Mouse (Mus musculus) neural tube, embryonic 14.5 days (tissue): ENCODE measurements at regions not wholly inside any gene's neighbourhood (a gene's known extent, or its start where the extent isn't known, plus 50 kb on each side); places are given as distances from the start of the nearest gene placed in this dataset.

Experiments used
- ATAC-seq: fragments of 200-750 bp; cut with Nextera tagmentation; 2 replicates; pipeline ENCODE4 v1.8.0; 2017; ENCODE audit warnings: low read depth, mild to moderate bottlenecking, moderate TSS enrichment, moderate library complexity
- H3K27ac ChIP-seq: fragments of 300-500 bp; sonication (generic); 2 replicates; pipeline ENCODE4 v1.5.1; 2014; ENCODE audit warnings: low read depth, mild to moderate bottlenecking, control low read depth, low read length, moderate library complexity, mixed read lengths
- H3K27me3 ChIP-seq: fragments of 300-500 bp; sonication (generic); 2 replicates; pipeline ENCODE4 v1.6.1; 2014; ENCODE audit warnings: low read length; ENCODE audit not compliant: control insufficient read depth, insufficient read depth
- H3K36me3 ChIP-seq: fragments of 300-500 bp; sonication (generic); 2 replicates; pipeline ENCODE4 v1.6.1; 2014; ENCODE audit warnings: low read length, mixed read lengths; ENCODE audit not compliant: control insufficient read depth, insufficient read depth
- H3K4me1 ChIP-seq: fragments of 300-500 bp; sonication (generic); 2 replicates; pipeline ENCODE4 v1.6.1; 2014; ENCODE audit warnings: low read length; ENCODE audit not compliant: control insufficient read depth, insufficient read depth
- H3K4me2 ChIP-seq: fragments of 300-500 bp; sonication (generic); 2 replicates; pipeline ENCODE4 v1.6.1; 2014; ENCODE audit warnings: mild to moderate bottlenecking, low read depth, low read length, control low read depth
- H3K4me3 ChIP-seq: fragments of 300-500 bp; sonication (generic); 2 replicates; pipeline ENCODE4 v1.5.1; 2014; ENCODE audit warnings: low read depth, low read length, control low read depth, mixed read lengths
- H3K9ac ChIP-seq: fragments of 300-500 bp; sonication (generic); replicated peaks from 2 replicates; pipeline ENCODE4 v1.6.1; 2014; ENCODE audit warnings: low read depth, mild to moderate bottlenecking, control low read depth, low read length, mixed read lengths
- H3K9me3 ChIP-seq: fragments of 300-500 bp; sonication (generic); 2 replicates; pipeline ENCODE4 v1.6.1; 2016; ENCODE audit warnings: low read length; ENCODE audit not compliant: control insufficient read depth
- WGBS: fragments of 180-500 bp; shearing (Covaris S2); extraction: QIAGEN DNeasy Blood & Tissue Kit; methylation state at CpG from one replicate; pipeline ENCODE4 v1.1.7; 2014; 5-methylcytosine and 5-hydroxymethylcytosine counted together

DNA sequence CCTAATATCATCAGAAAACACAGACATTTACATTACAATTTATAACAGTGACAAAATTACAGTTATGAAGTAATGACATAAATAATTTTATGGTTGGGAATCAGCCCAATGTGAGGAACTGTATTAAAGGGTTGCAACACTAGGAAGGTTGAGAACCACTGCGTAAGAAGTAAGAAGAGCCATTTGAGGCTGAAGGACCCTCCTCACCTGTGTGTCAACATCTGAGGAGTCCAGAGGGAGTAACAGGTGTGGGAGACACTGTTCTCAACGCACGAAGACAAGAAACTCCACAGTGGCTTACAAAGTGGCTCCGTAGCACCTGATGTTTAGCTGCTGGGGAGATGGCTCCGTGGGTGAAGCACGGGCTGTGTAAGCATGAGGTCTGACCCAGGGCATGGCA, 88.5 kb upstream of the Ercc6l2 start:
- 90% methylated on average over 6 of the region's 6 CpGs for WGBS
- ATAC-seq, result no peak
- H3K9me3 ChIP-seq, result no peaks in the 10 kb centered on the region

DNA sequence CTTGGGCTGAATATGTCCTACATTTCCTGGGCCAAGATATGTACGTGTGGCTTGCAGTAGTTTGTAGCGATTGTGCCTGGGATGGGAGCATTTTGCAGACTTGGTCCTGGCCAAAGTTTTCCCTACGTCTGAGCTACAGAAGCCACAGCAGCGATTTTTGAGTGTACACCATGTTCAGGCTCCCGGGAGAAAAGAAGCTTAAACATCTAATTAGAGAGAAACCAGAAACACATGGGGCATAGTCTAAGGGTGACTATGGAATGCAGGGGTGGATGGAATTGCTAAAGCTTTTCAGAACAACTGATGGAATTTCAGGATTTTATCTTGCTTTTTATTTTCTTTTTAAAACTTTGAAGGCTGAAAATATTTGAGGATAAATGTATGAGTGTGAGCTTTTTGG, 79.3 kb upstream of the Ercc6l2 start:
- no peaks in the 10 kb centered on the region for H3K36me3 ChIP-seq
- no peak for ATAC-seq
- 81% methylated on average over 5 of the region's 5 CpGs for WGBS
- no peaks in the 10 kb centered on the region for H3K4me1 ChIP-seq
- no peaks in the 10 kb centered on the region for H3K9me3 ChIP-seq
- no peak overlapping the region for H3K9ac ChIP-seq
- no peak overlapping the region for H3K27ac ChIP-seq
- no peaks in the 10 kb centered on the region for H3K27me3 ChIP-seq
- no peak overlapping the region for H3K4me3 ChIP-seq
- no peak overlapping the region for H3K4me2 ChIP-seq

More for the DNA sequence above, 88.5 kb upstream of the Ercc6l2 start:
- Histone ChIP-seq H3K4me3 (no peak overlapping the region), H3K4me1 (no peaks in the 10 kb centered on the region), H3K36me3 (no peaks in the 10 kb centered on the region), H3K9ac (no peak overlapping the region), H3K4me2 (no peak overlapping the region), H3K27ac (no peak overlapping the region), H3K27me3 (no peaks in the 10 kb centered on the region)

DNA sequence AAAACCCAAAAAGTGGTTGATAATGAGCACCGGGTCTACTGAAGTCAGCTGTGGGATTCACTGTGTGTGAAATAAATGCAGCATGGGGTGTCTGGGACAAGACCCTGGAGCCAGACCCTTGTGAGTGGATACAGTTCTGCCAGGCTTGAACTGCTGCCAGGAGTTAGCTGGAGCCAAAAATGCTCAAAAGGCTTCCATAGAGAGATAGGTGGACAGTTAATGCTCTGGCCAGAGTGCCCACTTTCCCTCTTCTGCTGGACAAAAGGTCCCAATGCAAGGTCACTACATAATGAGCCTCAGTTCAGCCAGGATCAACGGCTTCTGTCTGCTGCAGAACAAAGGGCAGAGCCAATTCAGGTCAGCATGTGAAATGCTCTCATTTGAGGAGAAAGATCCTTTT, 73.2 kb upstream of the Ercc6l2 start:
- no peak overlapping the region for H3K9ac ChIP-seq
- ATAC-seq, result no peak

DNA sequence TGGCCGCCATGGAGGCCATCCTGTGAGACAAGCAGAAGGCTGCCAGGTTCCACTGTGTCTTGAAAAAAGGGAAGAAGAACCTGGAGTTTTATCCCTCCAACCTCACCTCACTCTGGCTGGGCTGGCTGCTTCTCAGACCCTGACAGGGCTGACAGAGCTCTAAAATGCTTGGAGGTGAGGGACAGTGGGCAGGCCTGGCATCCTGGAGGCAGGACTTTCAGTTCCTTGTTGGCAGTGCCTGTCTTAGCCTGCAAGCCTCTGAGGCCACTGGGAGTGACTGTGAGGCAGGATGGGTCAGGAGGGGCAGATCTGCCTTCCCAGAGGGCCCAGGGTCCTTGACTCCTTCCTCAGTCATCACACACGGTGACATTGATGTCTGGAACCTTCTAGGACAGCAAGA, 66.3 kb upstream of the Ercc6l2 start:
- ATAC-seq, result no peak
- H3K4me3 ChIP-seq, result no peak overlapping the region
- H3K9me3 ChIP-seq, result no peaks in the 10 kb centered on the region
- H3K27ac ChIP-seq, result no peak overlapping the region
- no peaks in the 10 kb centered on the region for H3K27me3 ChIP-seq
- H3K36me3 ChIP-seq, result no peaks in the 10 kb centered on the region
- H3K4me1 ChIP-seq, result no peaks in the 10 kb centered on the region
- H3K9ac ChIP-seq, result no peak overlapping the region
- no peak overlapping the region for H3K4me2 ChIP-seq
- 85% methylated on average over 2 of the region's 2 CpGs for WGBS

More for the DNA sequence above, 73.2 kb upstream of the Ercc6l2 start:
- 41% methylated on average over 2 of the region's 2 CpGs for WGBS
- H3K27ac ChIP-seq, result no peak overlapping the region
- H3K4me3 ChIP-seq, result no peak overlapping the region
- H3K27me3 ChIP-seq, result no peaks in the 10 kb centered on the region
- no peaks in the 10 kb centered on the region for H3K36me3 ChIP-seq
- H3K4me1 ChIP-seq, result no peaks in the 10 kb centered on the region
- H3K4me2 ChIP-seq, result no peak overlapping the region
- H3K9me3 ChIP-seq, result no peaks in the 10 kb centered on the region

DNA sequence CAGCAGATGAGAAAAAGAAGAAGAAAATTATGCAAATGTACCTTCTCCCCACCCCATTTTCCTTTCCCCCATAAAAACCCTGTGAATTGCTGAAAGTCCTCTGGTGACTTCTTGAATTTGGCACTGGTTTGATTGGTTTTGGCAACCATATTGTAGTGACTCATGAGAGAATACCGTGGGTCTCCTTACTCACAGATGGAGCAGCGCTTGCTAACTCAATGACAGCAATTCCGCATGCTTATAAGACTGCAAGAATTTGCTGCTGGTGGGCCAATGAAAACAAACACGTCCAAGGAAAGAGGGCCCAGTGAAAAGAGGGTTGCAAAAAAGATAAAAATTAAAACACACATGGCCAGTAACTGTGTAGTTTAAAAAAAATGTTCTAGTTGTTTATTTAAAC, 65.0 kb upstream of the Ercc6l2 start:
- no peaks in the 10 kb centered on the region for H3K27me3 ChIP-seq
- H3K27ac ChIP-seq, result no peak overlapping the region
- H3K4me3 ChIP-seq, result no peak overlapping the region
- H3K36me3 ChIP-seq, result no peaks in the 10 kb centered on the region
- no peaks in the 10 kb centered on the region for H3K9me3 ChIP-seq
- 77% methylated on average over 4 of the region's 4 CpGs for WGBS
- H3K4me2 ChIP-seq, result no peak overlapping the region
- H3K9ac ChIP-seq, result no peak overlapping the region
- no peaks in the 10 kb centered on the region for H3K4me1 ChIP-seq
- no peak for ATAC-seq

DNA sequence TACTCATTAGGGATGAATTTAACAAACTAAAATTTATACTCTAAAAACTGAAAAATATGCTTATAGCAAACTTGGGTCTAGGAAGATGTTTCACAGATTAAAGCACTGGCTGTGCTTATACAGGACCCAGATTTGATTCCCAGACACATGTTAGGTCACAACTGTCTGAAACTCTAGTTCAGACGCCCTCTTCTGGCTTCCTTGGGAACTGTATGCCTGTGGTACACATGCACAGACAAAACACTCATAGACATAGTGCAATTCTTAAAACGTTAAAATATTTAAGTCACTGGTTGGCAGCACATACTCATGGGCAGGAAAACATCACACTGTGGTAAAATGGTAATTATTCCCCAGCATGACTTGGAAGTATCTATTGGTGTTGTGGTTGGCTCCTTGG, 63.8 kb upstream of the Ercc6l2 start:
- no peak for ATAC-seq
- Histone ChIP-seq H3K36me3 (no peaks in the 10 kb centered on the region), H3K4me3 (no peak overlapping the region), H3K9ac (no peak overlapping the region), H3K27ac (no peak overlapping the region), H3K27me3 (no peaks in the 10 kb centered on the region), H3K4me1 (no peaks in the 10 kb centered on the region), H3K9me3 (no peaks in the 10 kb centered on the region), H3K4me2 (no peak overlapping the region)
- 76% methylated on average over 2 of the region's 2 CpGs for WGBS

DNA sequence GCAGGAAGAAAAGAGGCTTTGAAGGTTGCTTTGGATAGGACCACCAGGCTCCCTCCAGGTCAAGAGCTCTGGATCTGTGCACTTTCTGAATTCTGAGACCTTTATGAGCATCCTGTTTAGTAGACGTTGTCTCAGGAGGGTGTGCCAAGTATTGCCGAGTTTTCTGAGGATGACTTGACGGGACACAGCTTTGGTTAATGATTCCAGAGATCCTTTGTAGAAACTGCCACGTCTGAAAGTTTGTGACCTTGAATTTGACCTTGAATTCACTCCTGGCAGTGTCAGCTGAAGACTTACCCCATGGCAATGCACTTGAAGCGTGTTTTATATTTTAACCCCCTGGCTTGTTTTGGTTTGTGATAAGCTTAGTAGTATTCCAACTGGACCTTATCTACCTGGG, 58.0 kb upstream of the Ercc6l2 start:
- no peak for ATAC-seq
- H3K27ac ChIP-seq, result no peak overlapping the region
- H3K4me2 ChIP-seq, result no peak overlapping the region
- H3K36me3 ChIP-seq, result no peaks in the 10 kb centered on the region
- H3K4me1 ChIP-seq, result no peaks in the 10 kb centered on the region
- H3K4me3 ChIP-seq, result no peak overlapping the region
- WGBS, result 79% methylated on average over 5 of the region's 5 CpGs
- H3K27me3 ChIP-seq, result no peaks in the 10 kb centered on the region
- H3K9ac ChIP-seq, result no peak overlapping the region
- no peaks in the 10 kb centered on the region for H3K9me3 ChIP-seq

DNA sequence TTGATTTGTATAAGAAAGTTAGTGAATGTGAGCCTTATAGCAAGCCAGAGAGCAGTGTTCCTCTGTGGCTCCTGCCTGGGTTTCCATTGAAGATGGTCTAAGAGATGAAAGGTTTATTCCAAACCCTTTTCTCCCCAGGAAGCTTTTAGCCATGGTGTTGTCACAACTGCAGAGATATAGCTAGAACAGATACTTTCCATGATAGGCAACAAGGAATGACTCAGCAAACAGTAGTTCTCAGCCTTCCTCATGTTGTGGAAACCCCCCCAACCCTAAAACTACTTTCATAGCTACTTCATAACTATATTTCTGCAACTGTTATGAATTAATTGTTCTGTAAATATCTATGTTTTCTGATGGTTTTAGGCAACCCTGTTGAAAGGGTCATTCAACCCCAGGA, 53.5 kb upstream of the Ercc6l2 start:
- no peaks in the 10 kb centered on the region for H3K9me3 ChIP-seq
- no peak for ATAC-seq

More for the DNA sequence above, 53.5 kb upstream of the Ercc6l2 start:
- H3K36me3 ChIP-seq, result no peaks in the 10 kb centered on the region
- H3K4me2 ChIP-seq, result no peak overlapping the region
- no peaks in the 10 kb centered on the region for H3K27me3 ChIP-seq
- H3K4me3 ChIP-seq, result no peak overlapping the region
- no peak overlapping the region for H3K27ac ChIP-seq
- no peaks in the 10 kb centered on the region for H3K4me1 ChIP-seq
- no peak overlapping the region for H3K9ac ChIP-seq
